Mouse (Mus musculus) cerebellum, adult 2 months (tissue): Measurements from ENCODE around the gene Pex7. TPM values are rescaled to one million over a fixed set of nuclear protein-coding genes. Genes with fewer than 3 reads are reported as not detected.

ENCODE experiments used
- DNase-seq, 2 experiments: peaks; one replicate each; pipeline ENCODE4 v3.0.0; 2021
- H3K27ac ChIP-seq: fragments of 200-500 bp; 2 replicates; pipeline ENCODE4 v1.5.1; 2012; ENCODE audit warnings: low read length, control low read depth, inconsistent platforms; ENCODE audit not compliant: insufficient read depth
- H3K27me3 ChIP-seq: fragments of 200-500 bp; 2 replicates; pipeline ENCODE4 v1.6.1; 2012; ENCODE audit warnings: inconsistent platforms, mild to moderate bottlenecking, low read length, moderate library complexity; ENCODE audit not compliant: control insufficient read depth, insufficient read depth
- H3K4me1 ChIP-seq: fragments of 200-500 bp; 2 replicates; pipeline ENCODE4 v1.6.1; 2011; ENCODE audit warnings: low read length; ENCODE audit not compliant: control insufficient read depth, insufficient read depth
- H3K4me3 ChIP-seq: fragments of 200-500 bp; replicated peaks from 2 replicates; pipeline ENCODE3; 2011; ENCODE audit warnings: mild to moderate bottlenecking, low read depth, low read length, control low read depth; ENCODE audit not compliant: insufficient read depth
- CTCF ChIP-seq: fragments of 200-500 bp; IDR thresholded peaks from 2 replicates; pipeline ENCODE4 v1.5.1; 2011; ENCODE audit warnings: low read depth, mild to moderate bottlenecking, control low read depth, low read length, moderate library complexity, borderline replicate concordance; ENCODE audit not compliant: insufficient read depth
- POLR2A ChIP-seq: fragments of 200-500 bp; IDR thresholded peaks from 2 replicates; pipeline ENCODE4 v1.6.1; 2011; ENCODE audit warnings: low read length, control low read depth, borderline replicate concordance; ENCODE audit not compliant: insufficient read depth
- WGBS: fragments of 180-500 bp; shearing (Covaris S2); methylation state at CpG from one replicate; pipeline ENCODE4 v1.1.7; 2018; 5-methylcytosine and 5-hydroxymethylcytosine counted together
- polyA plus RNA-seq: library from polyadenylated mRNA; depleted of rRNA; stranded (reverse); fragments of >200 nt; gene quantifications from 2 replicates; pipeline ENCODE4 v1.2.3, GENCODE M21; 2012

Pex7 gene
- polyA plus RNA-seq, 1 experiment, result 39.8 TPM

- Histone ChIP-seq H3K4me1 (no peaks in the 10 kb centered on the region; the same call in 1 of the 2 replicates), H3K27me3 (no peaks in the 10 kb centered on the region), H3K4me3 (no peak overlapping the region), H3K27ac (no peak overlapping the region)
- DNase-seq, result no peak
- WGBS, result 66% methylated on average over 8 of the region's 8 CpGs
- TF ChIP-seq CTCF, result no peak
- TF ChIP-seq POLR2A, result no peak
These were observed 71.4 kb downstream of the Pex7 start for GRCm38 (mm10) chr10:19835887-19836710.

- WGBS, result 98% methylated on average over 6 of the region's 6 CpGs
- Histone ChIP-seq H3K4me1 (no peaks in the 10 kb centered on the region; the same call in 1 of the 2 replicates), H3K27ac (no peak overlapping the region), H3K4me3 (no peak overlapping the region), H3K27me3 (no peaks in the 10 kb centered on the region)
- DNase-seq, result no peak
- no peak for TF ChIP-seq CTCF
- no peak for TF ChIP-seq POLR2A
These were observed 73.3 kb downstream of the Pex7 start for GRCm38 (mm10) chr10:19834222-19834621.

- no peaks in the 10 kb centered on the region; the same call in 1 of the 2 replicates for H3K4me1 ChIP-seq
- TF ChIP-seq CTCF (no peak), POLR2A (no peak)
These were observed 76.2 kb downstream of the Pex7 start for GRCm38 (mm10) chr10:19831072-19831849.

GRCm38 (mm10) chr10:19820986-19821385, 86.5 kb downstream of the Pex7 start:
- WGBS, result 91% methylated on average over 3 of the region's 3 CpGs
- TF ChIP-seq CTCF, result no peak
- no peak for TF ChIP-seq POLR2A
- Histone ChIP-seq H3K4me3 (no peak overlapping the region), H3K27me3 (no peaks in the 10 kb centered on the region), H3K4me1 (peaks cover under 1% of the 10 kb centered on the region; the same call in 1 of the 2 replicates), H3K27ac (no peak overlapping the region)
- no peak for DNase-seq

More at GRCm38 (mm10) chr10:19831072-19831849, 76.2 kb downstream of the Pex7 start:
- H3K27me3 ChIP-seq, result no peaks in the 10 kb centered on the region
- H3K4me3 ChIP-seq, result no peak overlapping the region
- 90% methylated on average over 5 of the region's 5 CpGs for WGBS
- no peak overlapping the region for H3K27ac ChIP-seq
- DNase-seq, result no peak

GRCm38 (mm10) chr10:19818723-19819355, 88.7 kb downstream of the Pex7 start:
- Histone ChIP-seq H3K4me1 (peaks cover 7% of the 10 kb centered on the region), H3K4me3 (no peak overlapping the region), H3K27me3 (no peaks in the 10 kb centered on the region), H3K27ac (no peak overlapping the region)
- WGBS, result 41% methylated on average over 16 of the region's 16 CpGs
- TF ChIP-seq POLR2A, result no peak
- TF ChIP-seq CTCF, result no peak
- no peak for DNase-seq

GRCm38 (mm10) chr10:19815371-19815770, 92.1 kb downstream of the Pex7 start:
- no peak overlapping the region for H3K27ac ChIP-seq
- TF ChIP-seq CTCF, result no peak
- TF ChIP-seq POLR2A, result no peak
- H3K27me3 ChIP-seq, result no peaks in the 10 kb centered on the region
- 37% methylated on average over 8 of the region's 8 CpGs for WGBS
- H3K4me3 ChIP-seq, result no peak overlapping the region
- peak; percentile 13 to 25 for DNase-seq
- H3K4me1 ChIP-seq, result peaks cover 7% of the 10 kb centered on the region

- no peak overlapping the region for H3K27ac ChIP-seq
- no peak overlapping the region for H3K4me3 ChIP-seq
- H3K27me3 ChIP-seq, result no peaks in the 10 kb centered on the region
- 15% methylated on average over 9 of the region's 9 CpGs for WGBS
- H3K4me1 ChIP-seq, result peaks cover 7% of the 10 kb centered on the region
- TF ChIP-seq CTCF (peak; percentile 51; the same call in 1 of the 2 replicates), POLR2A (no peak)
- peak; percentile 9 to 18 for DNase-seq
These were observed 95.9 kb downstream of the Pex7 start for GRCm38 (mm10) chr10:19811436-19812172.
